Mouse (Mus musculus) intestine, postnatal 0 days (tissue): ENCODE measurements around the gene Fam214b. TPM values are rescaled to one million over a fixed set of nuclear protein-coding genes. Genes with fewer than 3 reads are reported as not detected.

Experiments used
- ATAC-seq: fragments of 200-750 bp; cut with Nextera tagmentation; 2 replicates; pipeline ENCODE4 v1.8.0; 2017; ENCODE audit warnings: mild to moderate bottlenecking, moderate TSS enrichment, moderate library complexity
- H3K27ac ChIP-seq: fragments of 300-500 bp; sonication (generic); 2 replicates; pipeline ENCODE4 v1.5.1; 2014; ENCODE audit warnings: mild to moderate bottlenecking, low read depth, low read length, moderate library complexity
- H3K27me3 ChIP-seq: fragments of 300-500 bp; sonication (generic); replicated peaks from 2 replicates; pipeline ENCODE4 v1.6.1; 2014; ENCODE audit warnings: low read length, mixed read lengths; ENCODE audit not compliant: control insufficient read depth, insufficient read depth
- H3K36me3 ChIP-seq: fragments of 300-500 bp; sonication (generic); 2 replicates; pipeline ENCODE4 v1.6.1; 2014; ENCODE audit warnings: mild to moderate bottlenecking, moderate library complexity; ENCODE audit not compliant: control insufficient read depth, insufficient read depth
- H3K4me1 ChIP-seq: fragments of 300-500 bp; sonication (generic); replicated peaks from 2 replicates; pipeline ENCODE4 v1.6.1; 2014; ENCODE audit warnings: antibody characterized with exemption, low read length, mixed read lengths; ENCODE audit not compliant: control insufficient read depth, insufficient read depth
- H3K4me2 ChIP-seq: fragments of 300-500 bp; sonication (generic); replicated peaks from 2 replicates; pipeline ENCODE4 v1.6.1; 2014; ENCODE audit warnings: low read depth, mild to moderate bottlenecking, moderate library complexity
- H3K4me3 ChIP-seq: fragments of 300-500 bp; sonication (generic); 2 replicates; pipeline ENCODE4 v1.5.1; 2014; ENCODE audit warnings: low read depth, low read length
- H3K9ac ChIP-seq: fragments of 300-500 bp; sonication (generic); 2 replicates; pipeline ENCODE4 v1.6.1; 2014; ENCODE audit warnings: mild to moderate bottlenecking, low read depth, low read length
- H3K9me3 ChIP-seq: fragments of 300-500 bp; sonication (generic); 2 replicates; pipeline ENCODE4 v1.6.1; 2016; ENCODE audit warnings: mixed run types; ENCODE audit not compliant: control insufficient read depth
- CTCF ChIP-seq: sonication (generic); IDR thresholded peaks from 2 replicates; pipeline ENCODE4 v1.5.1; 2016; ENCODE audit warnings: low read depth, mild to moderate bottlenecking, control low read depth, antibody characterized with exemption, moderate library complexity
- WGBS: fragments of 180-500 bp; shearing (Covaris S2); extraction: QIAGEN DNeasy Blood & Tissue Kit; methylation state at CpG from one replicate; pipeline ENCODE4 v1.1.7; 2014; 5-methylcytosine and 5-hydroxymethylcytosine counted together
- polyA plus RNA-seq: library from polyadenylated mRNA; unstranded; fragments of >200 nt; fragmentation: Nextera tagmentation; extraction: Ambion mirVana; gene quantifications from 2 replicates; pipeline ENCODE4 v1.2.1, GENCODE M21; 2015

Fam214b gene
- polyA plus RNA-seq, 1 experiment from 2014 or later: 5.9 TPM

GRCm38 (mm10) chr4:43065471-43065870 lies 19.5 kb upstream of the Fam214b start:
- 96% methylated on average over 4 of the region's 4 CpGs for WGBS
- no peak for ATAC-seq
- Histone ChIP-seq H3K9ac (no peak overlapping the region), H3K36me3 (no peaks in the 10 kb centered on the region), H3K27ac (no peak overlapping the region), H3K27me3 (no peaks in the 10 kb centered on the region), H3K4me3 (no peak overlapping the region), H3K9me3 (no peaks in the 10 kb centered on the region), H3K4me1 (no peaks in the 10 kb centered on the region), H3K4me2 (no peak overlapping the region)
- TF ChIP-seq CTCF: no peak

- no peak overlapping the region for H3K4me2 ChIP-seq
- no peak overlapping the region for H3K27ac ChIP-seq
- H3K9ac ChIP-seq: no peak overlapping the region
- H3K9me3 ChIP-seq: no peaks in the 10 kb centered on the region
- TF ChIP-seq CTCF: no peak
- H3K4me3 ChIP-seq: no peak overlapping the region
- H3K27me3 ChIP-seq: no peaks in the 10 kb centered on the region
- no peaks in the 10 kb centered on the region for H3K36me3 ChIP-seq
- H3K4me1 ChIP-seq: no peaks in the 10 kb centered on the region
- no peak for ATAC-seq
- WGBS: 74% methylated on average over 3 of the region's 3 CpGs
These were observed 14.3 kb upstream of the Fam214b start for GRCm38 (mm10) chr4:43060286-43060685.

DNA sequence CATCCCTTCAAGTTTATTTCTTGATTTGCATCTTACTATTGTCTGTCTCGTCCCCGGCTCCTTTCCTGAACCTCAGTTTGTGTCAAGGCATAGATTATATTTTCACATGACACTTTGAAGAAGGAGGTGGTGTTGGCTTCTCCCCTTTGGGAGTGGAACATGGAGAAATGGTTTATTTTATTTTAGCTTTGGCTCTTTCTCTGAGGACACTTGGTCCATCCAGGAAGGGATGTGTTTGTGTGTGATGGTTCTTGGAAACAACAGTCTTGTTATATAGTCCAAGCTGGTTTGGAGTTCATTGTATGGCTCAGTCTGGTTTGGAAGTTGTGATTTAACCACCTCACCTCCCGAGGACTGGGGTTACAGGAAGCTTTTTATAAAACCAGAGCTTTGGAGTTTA lies 13.7 kb upstream of the Fam214b start:
- Histone ChIP-seq H3K9me3 (no peaks in the 10 kb centered on the region), H3K4me1 (no peaks in the 10 kb centered on the region), H3K4me2 (peak overlapping the region; percentile 88), H3K27ac (no peak overlapping the region), H3K27me3 (no peaks in the 10 kb centered on the region), H3K4me3 (peak overlapping the region; percentile 76), H3K9ac (peak overlapping the region; percentile 73), H3K36me3 (no peaks in the 10 kb centered on the region)
- no peak for TF ChIP-seq CTCF
- ATAC-seq: no peak
- 44% methylated on average over 3 of the region's 3 CpGs for WGBS

- 1% methylated on average over 70 of the region's 90 CpGs for WGBS
- H3K9me3 ChIP-seq: no peaks in the 10 kb centered on the region
- no peak for TF ChIP-seq CTCF
- ATAC-seq: peak; percentile 96
- H3K27me3 ChIP-seq: no peaks in the 10 kb centered on the region
- peak within 1 kb of the TSS; percentile 76 for H3K4me3 ChIP-seq
- peak within 1 kb of the TSS; percentile 63; the same call in 1 of the 2 replicates for H3K27ac ChIP-seq
- H3K4me1 ChIP-seq: no peaks in the 10 kb centered on the region
- peak within 1 kb of the TSS; percentile 73 for H3K9ac ChIP-seq
- H3K36me3 ChIP-seq: no peaks in the 10 kb centered on the region
- H3K4me2 ChIP-seq: peak within 1 kb of the TSS; percentile 88
These were observed 13.0 kb upstream of the Fam214b start, which contains the start of gene Unc13b for GRCm38 (mm10) chr4:43058753-43059654. TSS of gene Unc13b (plus strand) at chr4:43058953.

- H3K4me1 ChIP-seq: no peaks in the 10 kb centered on the region
- ATAC-seq: peak; percentile 9; the same call in 1 of the 2 replicates
- H3K4me3 ChIP-seq: peak overlapping the region; percentile 76
- H3K27ac ChIP-seq: no peak overlapping the region
- no peaks in the 10 kb centered on the region for H3K36me3 ChIP-seq
- no peak for TF ChIP-seq CTCF
- peak overlapping the region; percentile 88 for H3K4me2 ChIP-seq
- no peak overlapping the region for H3K9ac ChIP-seq
- WGBS: 19% methylated on average over 8 of the region's 8 CpGs
- no peaks in the 10 kb centered on the region for H3K27me3 ChIP-seq
- H3K9me3 ChIP-seq: no peaks in the 10 kb centered on the region
These were observed 12.4 kb upstream of the Fam214b start for GRCm38 (mm10) chr4:43058392-43058752.

- Histone ChIP-seq H3K4me1 (no peaks in the 10 kb centered on the region), H3K9ac (no peak overlapping the region), H3K9me3 (no peaks in the 10 kb centered on the region), H3K4me2 (no peak overlapping the region), H3K36me3 (no peaks in the 10 kb centered on the region), H3K27ac (no peak overlapping the region), H3K4me3 (no peak overlapping the region), H3K27me3 (no peaks in the 10 kb centered on the region)
- no peak for ATAC-seq
- TF ChIP-seq CTCF: no peak
- 91% methylated on average over 5 of the region's 5 CpGs for WGBS
These were observed 11.6 kb upstream of the Fam214b start for GRCm38 (mm10) chr4:43057654-43058053.
